Mouse (Mus musculus) kidney, postnatal 36 days (tissue): ENCODE results near the gene Paqr6.
A peak's percentile ranks its signal among the peaks of the same experiment; 100 is the strongest.

Source experiments
- DNase-seq, 2 experiments: peaks; one replicate each; pipeline ENCODE4 v3.0.0; 2021 to 2022; ENCODE audit warnings: mixed read lengths in 2 of 2

Gene Paqr6

GRCm38 (mm10) chr3:88364337-88364736 lies at the start of gene Paqr6:
Gene Paqr6, plus strand, starts transcription at chr3:88364584.
- DNase-seq: peak; percentile 75 to 88

- DNase-seq: peak; percentile 74 to 83
Measured at GRCm38 (mm10) chr3:88324951-88325405, 39.4 kb upstream of the Paqr6 start, which contains the start of gene Glmp. Gene Glmp, plus strand, starts transcription at chr3:88325023.

- no peak for DNase-seq
Measured at GRCm38 (mm10) chr3:88328956-88329355, 35.4 kb upstream of the Paqr6 start.

GRCm38 (mm10) chr3:88331282-88331681 lies 33.1 kb upstream of the Paqr6 start:
- DNase-seq: peak; percentile 50 to 76

GRCm38 (mm10) chr3:88334029-88334658 lies 30.2 kb upstream of the Paqr6 start:
- DNase-seq: peak; percentile 40 to 53

GRCm38 (mm10) chr3:88334902-88335435 lies 29.4 kb upstream of the Paqr6 start:
- DNase-seq: no peak

- peak in 1 of 2 experiments; percentile 51 for DNase-seq
Measured at GRCm38 (mm10) chr3:88335436-88336053, 28.8 kb upstream of the Paqr6 start.

GRCm38 (mm10) chr3:88336058-88337013 lies 28.0 kb upstream of the Paqr6 start, which contains the start of the genes Tmem79 and Smg5:
Gene Tmem79, minus strand, starts transcription at chr3:88336148.
Gene Smg5, plus strand, starts transcription at chr3:88336260.
- peak; percentile 97 for DNase-seq

GRCm38 (mm10) chr3:88337367-88338020 lies 26.9 kb upstream of the Paqr6 start:
- no peak for DNase-seq

- no peak for DNase-seq
Measured at GRCm38 (mm10) chr3:88338316-88338715, 26.1 kb upstream of the Paqr6 start.

GRCm38 (mm10) chr3:88339006-88339405 lies 25.4 kb upstream of the Paqr6 start:
- DNase-seq: no peak

GRCm38 (mm10) chr3:88350732-88351131 lies 13.7 kb upstream of the Paqr6 start:
- DNase-seq: no peak

- DNase-seq: no peak
Measured at GRCm38 (mm10) chr3:88352907-88353306, 11.5 kb upstream of the Paqr6 start.

- DNase-seq: peak; percentile 48 to 55
Measured at GRCm38 (mm10) chr3:88354396-88355165, 9.8 kb upstream of the Paqr6 start.

GRCm38 (mm10) chr3:88359584-88359983 lies 4.8 kb upstream of the Paqr6 start:
- DNase-seq: no peak

GRCm38 (mm10) chr3:88359989-88360388 lies 4.4 kb upstream of the Paqr6 start:
- no peak for DNase-seq

GRCm38 (mm10) chr3:88361096-88361495 lies 3.3 kb upstream of the Paqr6 start:
- no peak for DNase-seq

- no peak for DNase-seq
Measured at GRCm38 (mm10) chr3:88361612-88362313, 2.6 kb upstream of the Paqr6 start.

GRCm38 (mm10) chr3:88363700-88364099 lies 684 bp upstream of the Paqr6 start:
- DNase-seq: no peak

GRCm38 (mm10) chr3:88365705-88366361 lies 1.4 kb downstream of the Paqr6 start:
- no peak for DNase-seq
